Comparison of ENCODE assay signal across 29 mouse cellular contexts in the genomic region with DNA sequence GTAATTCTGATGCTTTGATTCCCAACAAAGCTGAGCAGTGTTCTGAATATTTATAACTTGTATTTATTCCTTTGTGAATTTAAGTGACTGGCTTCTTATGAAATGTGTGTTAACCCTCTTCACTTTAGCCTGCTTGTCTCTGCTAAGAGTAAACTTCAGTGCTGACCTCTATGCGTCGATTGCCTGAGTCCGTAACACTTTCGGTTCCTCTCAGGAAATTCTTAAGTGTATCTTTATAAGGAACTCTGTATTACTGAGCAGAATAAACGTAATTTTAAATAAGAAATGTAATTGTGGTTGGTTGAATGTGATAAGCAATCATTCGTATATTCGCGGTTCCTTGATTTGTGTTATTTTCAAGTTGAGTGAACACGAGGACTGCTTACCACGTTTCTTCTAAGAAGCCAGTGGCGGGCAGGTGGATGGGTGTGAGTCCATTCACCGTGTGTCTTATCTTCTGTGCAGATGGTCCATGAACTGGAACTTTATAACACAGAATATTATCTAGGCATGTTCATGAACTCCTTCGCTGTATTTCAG. TPM values are rescaled to one million over a fixed set of nuclear protein-coding genes. Genes with fewer than 3 reads are reported as not detected.
"Had no signal": no experiment of that assay in that cellular context is flagged by ENCODE, and none has a peak within 500 bp of the region (broad histone marks: within the 10 kb centered on the region; RNA-seq: fewer than 3 reads in every experiment).

No protein-coding gene starts in this region.

- H3K9me3 ChIP-seq: embryonic facial prominence, embryonic 10.5 days; embryonic facial prominence, embryonic 12.5 days; embryonic facial prominence, embryonic 13.5 days; embryonic facial prominence, embryonic 15.5 days; forebrain, embryonic 10.5 days; forebrain, embryonic 12.5 days; forebrain, embryonic 15.5 days; heart, embryonic 10.5 days had no signal

- H3K27me3 ChIP-seq: embryonic facial prominence, embryonic 12.5 days; embryonic facial prominence, embryonic 13.5 days; embryonic facial prominence, embryonic 15.5 days; forebrain, embryonic 12.5 days; forebrain, embryonic 15.5 days had no signal

- DNase-seq: cerebellum, adult 9-11 months; cerebellum, postnatal 10 days; cerebellum, postnatal 14 days; cerebellum, postnatal 25 days; cerebellum, postnatal 36 days; embryo, embryonic 11 days; forebrain, postnatal 0 days; gastrocnemius, adult 2 months; gastrocnemius, postnatal 10 days; gastrocnemius, postnatal 14 days; gastrocnemius, postnatal 25 days; gastrocnemius, postnatal 36 days; heart, adult 11 months; heart, adult 18-20 months; heart, adult 2 months had no signal

- H3K4me1 ChIP-seq: embryonic facial prominence, embryonic 10.5 days; embryonic facial prominence, embryonic 12.5 days; embryonic facial prominence, embryonic 13.5 days; embryonic facial prominence, embryonic 15.5 days; forebrain, embryonic 10.5 days; forebrain, embryonic 12.5 days; forebrain, embryonic 15.5 days; heart, embryonic 10.5 days had no signal

- ATAC-seq: forebrain, embryonic 14.5 days; forebrain, embryonic 15.5 days; forebrain, embryonic 16.5 days; forebrain, postnatal 0 days had no signal

- H3K9ac ChIP-seq: embryonic facial prominence, embryonic 12.5 days; embryonic facial prominence, embryonic 13.5 days; embryonic facial prominence, embryonic 15.5 days; forebrain, embryonic 12.5 days; forebrain, embryonic 15.5 days; forebrain, postnatal 0 days had no signal

- H3K4me3 ChIP-seq: embryonic facial prominence, embryonic 10.5 days; embryonic facial prominence, embryonic 12.5 days; embryonic facial prominence, embryonic 13.5 days; embryonic facial prominence, embryonic 15.5 days; erythroblast, embryonic 14.5 days; forebrain, embryonic 10.5 days; forebrain, embryonic 12.5 days; forebrain, embryonic 15.5 days; gastrocnemius, adult 2 months; heart, adult 2 months; heart, embryonic 10.5 days had no signal

- H3K4me2 ChIP-seq: embryonic facial prominence, embryonic 12.5 days; embryonic facial prominence, embryonic 13.5 days; embryonic facial prominence, embryonic 15.5 days; forebrain, embryonic 12.5 days; forebrain, embryonic 15.5 days; heart, embryonic 11.5 days had no signal

- H3K27ac ChIP-seq: embryonic facial prominence, embryonic 10.5 days; embryonic facial prominence, embryonic 12.5 days; embryonic facial prominence, embryonic 13.5 days; embryonic facial prominence, embryonic 15.5 days; forebrain, embryonic 10.5 days; forebrain, embryonic 12.5 days; forebrain, embryonic 15.5 days; gastrocnemius, adult 2 months; heart, adult 2 months; heart, embryonic 10.5 days had no signal

- H3K36me3 ChIP-seq: embryonic facial prominence, embryonic 10.5 days; embryonic facial prominence, embryonic 12.5 days; embryonic facial prominence, embryonic 13.5 days; embryonic facial prominence, embryonic 15.5 days; forebrain, embryonic 10.5 days; forebrain, embryonic 12.5 days; forebrain, embryonic 15.5 days; heart, embryonic 10.5 days had no signal

RNA-seq across cellular contexts. Expression of a gene that starts 56.2 kb away (rescaled TPM):
- total RNA-seq: common myeloid progenitor, adult 5-6 weeks; granulocyte monocyte progenitor cell, adult 5-6 weeks had no signal
- polyA plus RNA-seq: erythroblast, embryonic 14.5 days had no signal
